Mouse (Mus musculus) heart, postnatal 0 days (tissue): ENCODE data around the gene Rab26.

Experiments
- CTCF ChIP-seq: IDR thresholded peaks from 2 replicates; pipeline ENCODE4 v1.5.1; 2016; ENCODE audit warnings: antibody characterized with exemption, control low read depth, low read depth
- EP300 ChIP-seq: IDR thresholded peaks from 2 replicates; pipeline ENCODE4 v1.6.1; 2016; ENCODE audit warnings: antibody characterized with exemption, low read depth

DNA sequence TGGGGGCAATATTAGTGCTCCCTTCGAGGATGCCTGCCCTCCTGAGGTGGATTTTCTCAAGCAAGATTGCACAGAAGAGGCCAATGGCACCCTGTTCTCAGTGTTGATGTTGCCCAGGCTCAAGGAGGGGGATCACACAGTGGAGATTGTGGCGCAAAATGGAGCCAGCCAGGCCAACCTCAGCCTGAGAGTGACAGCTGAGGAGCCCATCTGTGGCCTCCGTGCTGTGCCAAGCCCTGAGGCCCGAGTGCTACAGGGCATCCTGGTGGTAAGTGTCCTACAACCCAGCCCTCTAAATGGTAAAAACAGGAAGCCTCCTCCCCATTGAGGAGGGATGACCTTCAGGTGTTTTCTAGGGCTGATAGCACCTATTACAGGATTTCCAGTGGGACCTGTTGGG lies 35.8 kb upstream of the Rab26 start:
- TF ChIP-seq EP300 (no peak), CTCF (no peak)
